Mouse (Mus musculus) adrenal gland, adult 18-20 months (tissue): ENCODE measurements around the gene BC030499. TPM values are rescaled to one million over a fixed set of nuclear protein-coding genes. Genes with fewer than 3 reads are reported as not detected.

Source experiments
- DNase-seq, 2 experiments: peaks; one replicate each; pipeline ENCODE4 v3.0.0; 2021 to 2022; ENCODE audit warnings: low spot score in 2 of 2
- total RNA-seq, 2 experiments: library from RNA; stranded (reverse); gene quantifications; 1 replicate in 1 of 2; 2 replicates in 1 of 2; pipeline ENCODE4 v1.2.3; 2021

The BC030499 gene
- total RNA-seq, 2 experiments from 2014 or later = 0.46 to 0.54 TPM

- DNase-seq = peak; percentile 85 to 86
Measured at GRCm38 (mm10) chr11:78301357-78302084, 10.9 kb downstream of the BC030499 start, which contains the start of gene Spag5. TSS of gene Spag5 (plus strand) at chr11:78301529.

- DNase-seq = no peak
Measured at GRCm38 (mm10) chr11:78305272-78305671, 14.6 kb downstream of the BC030499 start.

GRCm38 (mm10) chr11:78310861-78311511, 20.3 kb downstream of the BC030499 start:
- DNase-seq = no peak

GRCm38 (mm10) chr11:78313662-78314061, 23.0 kb downstream of the BC030499 start:
- no peak for DNase-seq

GRCm38 (mm10) chr11:78318411-78318810, 27.8 kb downstream of the BC030499 start:
- DNase-seq = no peak

GRCm38 (mm10) chr11:78322076-78322831, 31.6 kb downstream of the BC030499 start:
- DNase-seq = no peak

- peak; percentile 60 to 75 for DNase-seq
Measured at GRCm38 (mm10) chr11:78322860-78323259, 32.2 kb downstream of the BC030499 start, which contains the start of gene Aldoc. TSS of gene Aldoc (plus strand) at chr11:78322968.

- DNase-seq = no peak
Measured at GRCm38 (mm10) chr11:78324000-78324785, 33.6 kb downstream of the BC030499 start.

GRCm38 (mm10) chr11:78324965-78325364, 34.3 kb downstream of the BC030499 start:
- DNase-seq = no peak

- DNase-seq = no peak
Measured at GRCm38 (mm10) chr11:78327215-78327614, 36.6 kb downstream of the BC030499 start.

- DNase-seq = peak; percentile 94 to 95
Measured at GRCm38 (mm10) chr11:78327634-78328511, 37.2 kb downstream of the BC030499 start, which contains the start of gene Pigs. TSS of gene Pigs (plus strand) at chr11:78328415.

GRCm38 (mm10) chr11:78328512-78329056, 37.9 kb downstream of the BC030499 start:
- DNase-seq = no peak

GRCm38 (mm10) chr11:78332676-78333075, 42.0 kb downstream of the BC030499 start:
- no peak for DNase-seq

GRCm38 (mm10) chr11:78333992-78334391, 43.4 kb downstream of the BC030499 start:
- DNase-seq = no peak

- no peak for DNase-seq
Measured at GRCm38 (mm10) chr11:78337040-78337439, 46.4 kb downstream of the BC030499 start.

GRCm38 (mm10) chr11:78341702-78342101, 51.1 kb downstream of the BC030499 start:
- DNase-seq = no peak

GRCm38 (mm10) chr11:78343381-78344327, 53.0 kb downstream of the BC030499 start, which contains the start of gene Unc119:
TSS of gene Unc119 (plus strand) at chr11:78343482.
- DNase-seq = peak; percentile 84 to 85

- DNase-seq = no peak
Measured at GRCm38 (mm10) chr11:78344328-78344889, 53.8 kb downstream of the BC030499 start.
